Mouse (Mus musculus) liver, embryonic 11.5 days (tissue): Measurements from ENCODE around the gene Tmigd3. TPM values are rescaled to one million over a fixed set of nuclear protein-coding genes. Genes with fewer than 3 reads are reported as not detected.
A peak's percentile ranks its signal among the peaks of the same experiment; 100 is the strongest.

ENCODE experiments used
- ATAC-seq: fragments of 200-750 bp; cut with Nextera tagmentation; replicated peaks from 2 replicates; pipeline ENCODE4 v1.8.0; 2017; ENCODE audit warnings: moderate number of reproducible peaks, mild to moderate bottlenecking, moderate TSS enrichment, moderate library complexity; ENCODE audit not compliant: low FRiP score
- DNase-seq: peaks from one replicate; pipeline ENCODE4 v3.0.0-alpha.2; 2017; ENCODE audit warnings: low spot score
- H3K27ac ChIP-seq: fragments of 300-500 bp; sonication (generic); 2 replicates; pipeline ENCODE4 v1.5.1; 2014; ENCODE audit warnings: mild to moderate bottlenecking, low read depth, low read length, control low read depth
- H3K27me3 ChIP-seq: fragments of 300-500 bp; sonication (generic); replicated peaks from 2 replicates; pipeline ENCODE4 v1.6.1; 2014; ENCODE audit warnings: low read length, mixed read lengths; ENCODE audit not compliant: control insufficient read depth, insufficient read depth
- H3K36me3 ChIP-seq: fragments of 300-500 bp; sonication (generic); 2 replicates; pipeline ENCODE4 v1.6.1; 2014; ENCODE audit warnings: mild to moderate bottlenecking, low read length, moderate library complexity, mixed read lengths; ENCODE audit not compliant: control insufficient read depth, insufficient read depth
- H3K4me1 ChIP-seq: fragments of 300-500 bp; sonication (generic); replicated peaks from 2 replicates; pipeline ENCODE4 v1.6.1; 2014; ENCODE audit warnings: low read length, mixed read lengths; ENCODE audit not compliant: control insufficient read depth, insufficient read depth
- H3K4me2 ChIP-seq: fragments of 300-500 bp; sonication (generic); 2 replicates; pipeline ENCODE4 v1.6.1; 2014; ENCODE audit warnings: mild to moderate bottlenecking, control low read depth, moderate library complexity
- H3K4me3 ChIP-seq: fragments of 300-500 bp; sonication (generic); 2 replicates; pipeline ENCODE4 v1.5.1; 2014; ENCODE audit warnings: low read depth, low read length, control low read depth
- H3K9ac ChIP-seq: fragments of 300-500 bp; sonication (generic); 2 replicates; pipeline ENCODE4 v1.6.1; 2014; ENCODE audit warnings: low read depth, low read length, control low read depth
- H3K9me3 ChIP-seq: fragments of 300-500 bp; sonication (generic); 2 replicates; pipeline ENCODE4 v1.6.1; 2016; ENCODE audit warnings: low read length, inconsistent platforms, mixed read lengths; ENCODE audit not compliant: control insufficient read depth
- WGBS: fragments of 180-500 bp; shearing (Covaris S2); extraction: QIAGEN DNeasy Blood & Tissue Kit; methylation state at CpG from one replicate; pipeline ENCODE4 v1.1.7; 2014; 5-methylcytosine and 5-hydroxymethylcytosine counted together
- polyA plus RNA-seq: library from polyadenylated mRNA; unstranded; fragments of >200 nt; fragmentation: Nextera tagmentation; extraction: Ambion mirVana; gene quantifications from 2 replicates; pipeline ENCODE4 v1.2.1, GENCODE M21; 2014

Tmigd3 gene
- polyA plus RNA-seq, 1 experiment from 2014 or later: 0.27 TPM

DNA sequence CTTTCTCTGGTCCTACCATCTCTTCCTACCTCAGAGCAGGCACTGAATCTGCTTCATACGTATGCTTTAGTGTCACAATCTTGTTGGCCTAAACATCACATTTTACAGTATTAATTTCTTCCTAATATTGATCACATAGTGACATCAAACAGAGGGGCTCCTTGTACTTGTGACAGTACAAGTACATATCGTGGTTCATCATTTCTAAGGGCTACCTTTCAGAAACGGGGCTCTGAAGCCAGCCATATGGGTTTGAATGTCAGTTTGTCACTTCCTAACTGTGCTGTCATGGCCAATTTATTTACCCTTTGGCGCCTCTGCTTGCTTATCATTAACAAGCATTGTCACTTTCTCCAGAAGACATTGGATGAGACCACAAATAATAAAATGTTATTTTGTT lies 30.8 kb downstream of the Tmigd3 start:
- no peak overlapping the region for H3K27ac ChIP-seq
- H3K9me3 ChIP-seq: no peaks in the 10 kb centered on the region
- no peak overlapping the region for H3K4me2 ChIP-seq
- H3K4me3 ChIP-seq: no peak overlapping the region
- ATAC-seq: no peak
- H3K27me3 ChIP-seq: no peaks in the 10 kb centered on the region
- DNase-seq: no peak
- no peak overlapping the region for H3K9ac ChIP-seq
- no peaks in the 10 kb centered on the region for H3K36me3 ChIP-seq
- H3K4me1 ChIP-seq: peaks cover 8% of the 10 kb centered on the region
- WGBS: 65% methylated on average over 4 of the region's 4 CpGs

DNA sequence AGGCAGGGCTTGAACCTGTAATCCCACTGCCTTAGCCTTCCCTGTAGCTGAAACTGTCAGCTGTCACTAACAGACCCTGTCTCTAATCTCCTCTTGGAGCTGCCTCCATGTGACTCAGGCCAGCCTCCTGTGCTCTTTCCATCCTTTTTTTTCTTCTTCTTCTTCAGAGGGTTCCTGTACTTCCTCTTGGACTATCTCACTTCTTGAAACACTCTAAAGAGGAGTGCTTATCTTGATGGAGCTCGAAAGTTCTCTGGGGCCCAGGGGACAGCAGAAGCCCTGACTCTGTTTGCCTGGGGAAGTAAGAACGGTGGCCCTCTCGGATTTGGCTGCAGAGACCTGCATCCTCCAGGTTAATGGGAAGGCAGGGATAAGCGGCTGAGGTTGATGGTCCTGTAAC lies 33.5 kb downstream of the Tmigd3 start:
- H3K27me3 ChIP-seq: no peaks in the 10 kb centered on the region
- no peak overlapping the region for H3K27ac ChIP-seq
- no peak overlapping the region for H3K4me2 ChIP-seq
- no peak for DNase-seq
- H3K4me3 ChIP-seq: no peak overlapping the region
- no peak for ATAC-seq
- H3K36me3 ChIP-seq: no peaks in the 10 kb centered on the region
- peaks cover 8% of the 10 kb centered on the region for H3K4me1 ChIP-seq
- 25% methylated on average over 4 of the region's 4 CpGs for WGBS
- no peak overlapping the region for H3K9ac ChIP-seq
- no peaks in the 10 kb centered on the region for H3K9me3 ChIP-seq

DNA sequence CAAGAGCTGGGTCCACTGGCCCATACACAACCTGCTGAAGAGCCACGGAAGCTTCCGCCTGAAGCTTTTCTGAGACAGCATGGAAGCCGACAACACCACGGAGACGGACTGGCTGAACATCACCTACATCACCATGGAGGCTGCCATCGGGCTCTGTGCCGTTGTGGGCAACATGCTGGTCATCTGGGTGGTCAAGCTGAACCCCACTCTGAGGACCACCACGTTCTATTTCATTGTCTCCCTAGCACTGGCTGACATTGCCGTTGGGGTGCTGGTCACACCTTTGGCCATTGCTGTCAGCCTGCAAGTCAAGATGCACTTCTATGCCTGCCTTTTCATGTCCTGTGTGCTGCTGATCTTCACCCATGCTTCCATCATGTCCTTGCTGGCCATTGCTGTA lies 34.0 kb downstream of the Tmigd3 start:
- H3K36me3 ChIP-seq: no peaks in the 10 kb centered on the region
- H3K9ac ChIP-seq: no peak overlapping the region
- WGBS: 90% methylated on average over 9 of the region's 9 CpGs
- no peak overlapping the region for H3K4me3 ChIP-seq
- H3K9me3 ChIP-seq: no peaks in the 10 kb centered on the region
- H3K27me3 ChIP-seq: no peaks in the 10 kb centered on the region
- H3K4me2 ChIP-seq: no peak overlapping the region
- ATAC-seq: no peak
- DNase-seq: no peak
- H3K27ac ChIP-seq: no peak overlapping the region
- H3K4me1 ChIP-seq: peaks cover 8% of the 10 kb centered on the region

DNA sequence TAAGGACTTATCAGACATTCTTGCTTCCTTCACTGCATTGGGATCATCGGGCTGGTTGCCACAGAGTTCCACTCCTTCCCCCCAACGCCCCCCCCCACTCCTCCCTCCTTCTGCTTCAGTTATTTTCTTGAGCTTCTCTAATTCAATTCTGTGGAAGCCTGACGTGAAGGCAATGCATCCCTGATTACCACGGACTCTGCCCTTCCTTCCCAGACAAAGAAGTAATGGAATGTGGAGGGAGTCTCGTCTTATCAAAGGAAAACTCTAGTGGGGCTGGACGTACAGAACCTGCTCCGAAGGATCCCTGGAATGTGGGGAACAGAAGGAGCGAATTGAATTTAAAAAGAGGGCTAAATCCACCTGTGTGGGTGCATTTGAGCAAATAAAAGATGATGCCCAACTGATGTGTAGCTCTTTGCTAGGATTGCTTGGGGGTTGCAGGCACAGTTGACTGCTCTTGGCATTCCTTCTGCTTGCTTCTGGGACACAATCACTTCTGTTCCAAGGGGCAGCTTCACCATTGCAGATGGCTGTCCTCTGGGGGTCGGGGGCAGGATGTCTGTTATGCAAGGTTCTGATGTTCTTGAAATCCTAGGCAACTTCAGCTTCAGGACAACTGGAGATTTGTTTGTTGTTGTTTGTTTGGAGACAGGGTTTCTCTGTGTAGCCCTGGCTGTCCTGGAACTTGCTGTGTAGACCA lies 37.4 kb downstream of the Tmigd3 start:
- 49% methylated on average over 9 of the region's 9 CpGs for WGBS
- Histone ChIP-seq H3K27ac (no peak overlapping the region), H3K4me3 (no peak overlapping the region), H3K9me3 (no peaks in the 10 kb centered on the region), H3K4me2 (no peak overlapping the region), H3K36me3 (no peaks in the 10 kb centered on the region), H3K9ac (no peak overlapping the region), H3K27me3 (no peaks in the 10 kb centered on the region), H3K4me1 (peaks cover 14% of the 10 kb centered on the region)
- ATAC-seq (no peak), DNase-seq (peak; percentile 26)

DNA sequence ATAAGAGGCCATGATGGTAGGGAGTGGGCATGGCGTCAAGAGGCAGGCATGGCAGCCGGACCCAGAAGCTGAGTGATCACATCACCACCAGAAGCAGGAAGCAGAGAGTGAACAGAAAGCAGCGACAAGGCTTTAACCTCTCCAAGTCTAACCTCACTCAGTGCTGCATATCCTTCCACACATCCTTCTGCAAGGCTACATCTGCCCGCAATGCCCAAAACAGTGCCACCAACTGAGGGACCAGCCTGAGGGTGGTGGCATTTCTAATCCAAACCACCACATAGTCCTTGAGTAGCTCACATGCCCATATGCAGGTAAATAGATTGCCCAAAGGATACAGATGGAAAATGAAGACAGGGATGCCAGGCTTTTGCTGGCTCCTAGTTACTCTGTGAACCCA lies 38.3 kb downstream of the Tmigd3 start:
- H3K27ac ChIP-seq: no peak overlapping the region
- no peak for ATAC-seq
- H3K9ac ChIP-seq: no peak overlapping the region
- no peak overlapping the region for H3K4me3 ChIP-seq
- no peaks in the 10 kb centered on the region for H3K27me3 ChIP-seq
- H3K4me2 ChIP-seq: no peak overlapping the region
- 88% methylated on average over 4 of the region's 4 CpGs for WGBS
- peaks cover 23% of the 10 kb centered on the region for H3K4me1 ChIP-seq
- no peaks in the 10 kb centered on the region for H3K9me3 ChIP-seq
- peak; percentile 6 for DNase-seq
- H3K36me3 ChIP-seq: no peaks in the 10 kb centered on the region

DNA sequence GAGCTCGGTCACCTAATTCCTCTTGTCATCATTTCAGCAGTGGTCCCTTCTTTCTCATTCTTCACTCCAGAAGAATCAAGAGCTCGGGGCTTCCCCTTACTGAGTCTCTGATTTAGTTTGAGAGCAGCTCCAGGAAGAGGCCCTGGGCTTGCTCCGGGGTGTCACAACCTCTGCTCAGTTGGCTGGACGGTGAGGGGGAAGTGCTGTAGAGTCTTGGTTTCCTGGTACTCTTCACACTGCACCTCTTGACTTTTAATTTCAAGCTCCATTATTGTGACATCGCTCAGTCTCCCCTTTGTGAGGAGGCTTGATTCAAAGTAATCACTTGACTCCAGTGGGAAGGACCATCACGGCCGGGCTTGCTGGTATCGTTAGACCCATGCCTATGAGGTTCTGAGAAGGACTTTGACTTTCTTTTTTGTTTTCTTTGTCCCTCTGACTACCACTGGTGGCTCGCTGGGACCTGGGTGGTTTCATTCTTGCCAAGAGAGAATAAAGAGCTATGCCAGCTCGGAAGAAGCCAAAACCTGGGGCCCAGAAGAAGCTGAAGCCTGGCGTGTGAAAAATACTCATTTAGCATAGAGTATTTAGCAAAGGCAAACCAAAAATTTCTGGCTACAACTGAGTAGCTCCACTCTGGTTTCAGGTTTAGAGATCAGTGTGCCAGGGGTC lies 40.0 kb downstream of the Tmigd3 start:
- no peak overlapping the region for H3K4me3 ChIP-seq

DNA sequence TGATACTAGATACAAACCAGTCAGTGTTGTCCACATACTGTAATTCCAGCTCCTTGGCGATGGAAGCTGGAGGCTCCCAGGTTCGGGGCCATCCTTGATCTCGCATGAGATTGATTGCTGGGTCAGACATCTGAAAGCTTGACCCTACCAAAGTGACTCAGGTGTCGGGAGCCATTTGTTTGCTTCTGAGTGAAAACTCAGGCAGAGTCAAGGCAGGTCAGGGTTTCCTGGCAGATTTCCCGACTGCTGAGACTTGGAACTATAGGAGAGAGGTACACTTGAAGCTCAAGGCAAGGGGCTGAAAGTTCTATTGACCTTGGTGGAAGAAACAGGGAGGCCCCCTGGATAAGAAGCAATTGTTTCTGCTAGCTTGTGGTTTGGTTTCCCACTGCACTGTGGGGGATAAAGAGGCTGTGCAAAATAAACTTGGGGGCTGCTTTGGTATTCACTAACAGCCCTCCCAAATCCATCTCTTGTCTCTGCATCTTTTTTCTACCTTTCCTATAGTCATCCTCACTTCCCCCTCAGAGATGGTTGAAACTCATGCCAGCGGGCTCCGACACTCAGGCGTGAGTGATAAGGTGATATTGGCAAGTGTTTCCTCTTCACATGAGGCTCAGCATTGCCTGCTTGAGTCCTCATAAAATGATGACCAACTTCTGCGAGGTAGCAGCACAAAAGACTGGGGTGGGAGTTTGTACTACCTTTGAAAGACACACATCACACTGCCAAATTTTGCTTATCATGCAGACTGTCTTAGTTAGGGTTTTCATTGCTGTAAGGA lies 41.6 kb downstream of the Tmigd3 start:
- Histone ChIP-seq H3K27me3 (no peaks in the 10 kb centered on the region), H3K4me3 (no peak overlapping the region), H3K4me1 (peaks cover 23% of the 10 kb centered on the region), H3K36me3 (no peaks in the 10 kb centered on the region), H3K9me3 (no peaks in the 10 kb centered on the region), H3K4me2 (no peak overlapping the region), H3K9ac (no peak overlapping the region), H3K27ac (no peak overlapping the region)
- 52% methylated on average over 9 of the region's 9 CpGs for WGBS
- no peak for ATAC-seq
- DNase-seq: no peak

More for the DNA sequence above, 40.0 kb downstream of the Tmigd3 start:
- H3K27ac ChIP-seq: no peak overlapping the region
- H3K27me3 ChIP-seq: no peaks in the 10 kb centered on the region
- 58% methylated on average over 11 of the region's 11 CpGs for WGBS
- no peaks in the 10 kb centered on the region for H3K9me3 ChIP-seq
- H3K4me2 ChIP-seq: no peak overlapping the region
- no peak for ATAC-seq
- H3K9ac ChIP-seq: no peak overlapping the region
- no peaks in the 10 kb centered on the region for H3K36me3 ChIP-seq
- no peak for DNase-seq
- peaks cover 23% of the 10 kb centered on the region for H3K4me1 ChIP-seq

DNA sequence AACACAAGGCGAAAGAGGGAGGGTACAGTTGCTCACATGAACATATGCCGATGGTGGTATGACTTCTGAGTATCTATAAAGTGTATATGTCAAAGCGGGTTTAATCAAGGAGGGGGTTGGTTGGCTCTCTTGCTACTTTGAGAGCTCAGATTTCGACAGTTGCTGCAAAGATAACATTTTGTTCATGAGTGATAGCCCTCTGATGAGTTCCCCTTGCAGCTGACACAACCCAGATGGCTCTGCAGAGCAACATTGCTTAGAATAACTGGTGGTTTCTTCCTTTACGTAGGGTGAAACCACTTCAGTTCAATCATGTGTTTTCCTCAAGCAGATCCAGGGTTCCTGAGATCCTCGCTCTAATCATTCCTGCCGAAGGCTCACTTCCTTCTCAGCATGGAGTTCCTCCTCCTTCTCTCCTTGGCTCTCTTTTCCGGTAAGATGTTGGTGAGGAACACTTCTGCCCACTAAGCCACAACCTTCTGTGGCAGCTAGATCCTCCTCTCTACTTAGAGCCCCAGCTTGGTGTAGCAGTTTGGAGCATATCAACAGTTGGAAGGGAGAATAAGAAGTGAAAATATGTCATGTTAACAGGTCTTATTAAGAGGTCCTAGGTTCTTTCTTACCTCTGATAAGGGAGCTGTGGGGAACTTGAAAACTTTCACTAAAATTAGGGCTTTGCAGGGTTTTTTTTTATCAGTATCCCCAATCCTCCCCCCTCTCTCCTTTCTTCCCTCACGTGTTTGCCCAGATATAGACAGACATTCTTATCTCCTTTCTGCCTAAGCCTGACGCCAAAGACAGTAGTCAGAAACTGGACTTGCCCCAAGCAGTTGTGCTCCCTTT lies 43.4 kb downstream of the Tmigd3 start:
- H3K27me3 ChIP-seq: no peaks in the 10 kb centered on the region
- peak overlapping the region; percentile 15; the same call in 1 of the 2 replicates for H3K9ac ChIP-seq
- peaks cover 31% of the 10 kb centered on the region for H3K4me1 ChIP-seq
- H3K36me3 ChIP-seq: no peaks in the 10 kb centered on the region
- 21% methylated on average over 10 of the region's 10 CpGs for WGBS
- no peak overlapping the region for H3K4me3 ChIP-seq
- DNase-seq (no peak), ATAC-seq (peak; percentile 77)
- peak overlapping the region; percentile 61 for H3K27ac ChIP-seq
- no peaks in the 10 kb centered on the region for H3K9me3 ChIP-seq
- H3K4me2 ChIP-seq: peak overlapping the region; percentile 65
